Mouse (Mus musculus) neural tube, embryonic 12.5 days (tissue): ENCODE results near the gene Spns3. TPM values are rescaled to one million over a fixed set of nuclear protein-coding genes. Genes with fewer than 3 reads are reported as not detected.

Source experiments
- ATAC-seq: fragments of 200-750 bp; cut with Nextera tagmentation; 2 replicates; pipeline ENCODE4 v1.8.0; 2017; ENCODE audit warnings: low read depth, mild to moderate bottlenecking, moderate TSS enrichment, moderate library complexity; ENCODE audit not compliant: low FRiP score
- H3K27ac ChIP-seq: fragments of 300-500 bp; sonication (generic); 2 replicates; pipeline ENCODE4 v1.5.1; 2016
- H3K27me3 ChIP-seq: fragments of 300-500 bp; sonication (generic); replicated peaks from 2 replicates; pipeline ENCODE4 v1.6.1; 2016; ENCODE audit warnings: mild to moderate bottlenecking
- H3K36me3 ChIP-seq: fragments of 300-500 bp; sonication (generic); 2 replicates; pipeline ENCODE4 v1.6.1; 2016; ENCODE audit warnings: mild to moderate bottlenecking
- H3K4me1 ChIP-seq: fragments of 300-500 bp; sonication (generic); 2 replicates; pipeline ENCODE4 v1.6.1; 2016
- H3K4me2 ChIP-seq: fragments of 300-500 bp; sonication (generic); replicated peaks from 2 replicates; pipeline ENCODE4 v1.6.1; 2016; ENCODE audit warnings: mild to moderate bottlenecking
- H3K4me3 ChIP-seq: fragments of 300-500 bp; sonication (generic); 2 replicates; pipeline ENCODE4 v1.5.1; 2016
- H3K9ac ChIP-seq: fragments of 300-500 bp; sonication (generic); 2 replicates; pipeline ENCODE4 v1.6.1; 2016; ENCODE audit warnings: mild to moderate bottlenecking
- H3K9me3 ChIP-seq: fragments of 300-500 bp; sonication (generic); 2 replicates; pipeline ENCODE4 v1.6.1; 2016; ENCODE audit warnings: mild to moderate bottlenecking
- WGBS: fragments of 180-500 bp; shearing (Covaris S2); methylation state at CpG from one replicate; pipeline ENCODE4 v1.1.7; 2016; 5-methylcytosine and 5-hydroxymethylcytosine counted together
- polyA plus RNA-seq: library from polyadenylated mRNA; unstranded; fragments of >200 nt; fragmentation: Nextera tagmentation; extraction: Ambion mirVana; gene quantifications from 2 replicates; pipeline ENCODE4 v1.2.1, GENCODE M21; 2016

Spns3 gene
- polyA plus RNA-seq, 1 experiment from 2014 or later = not detected

- Histone ChIP-seq H3K4me1 (no peaks in the 10 kb centered on the region), H3K4me2 (no peak overlapping the region), H3K36me3 (no peaks in the 10 kb centered on the region), H3K27ac (no peak overlapping the region), H3K9me3 (no peaks in the 10 kb centered on the region), H3K27me3 (no peaks in the 10 kb centered on the region), H3K9ac (no peak overlapping the region), H3K4me3 (no peak overlapping the region)
- WGBS = 87% methylated on average over 4 of the region's 4 CpGs
- no peak for ATAC-seq
Measured at GRCm38 (mm10) chr11:72526190-72526589, 24.1 kb downstream of the Spns3 start.

GRCm38 (mm10) chr11:72523711-72524110 is 26.6 kb downstream of the Spns3 start:
- Histone ChIP-seq H3K4me2 (no peak overlapping the region), H3K9me3 (no peaks in the 10 kb centered on the region), H3K4me1 (no peaks in the 10 kb centered on the region), H3K9ac (no peak overlapping the region), H3K27me3 (no peaks in the 10 kb centered on the region), H3K4me3 (no peak overlapping the region), H3K36me3 (no peaks in the 10 kb centered on the region), H3K27ac (no peak overlapping the region)
- WGBS = 57% methylated on average over 4 of the region's 4 CpGs
- no peak for ATAC-seq

GRCm38 (mm10) chr11:72522616-72523041 is 27.7 kb downstream of the Spns3 start:
- Histone ChIP-seq H3K4me2 (no peak overlapping the region), H3K27ac (no peak overlapping the region), H3K4me3 (no peak overlapping the region), H3K27me3 (no peaks in the 10 kb centered on the region), H3K9ac (no peak overlapping the region), H3K36me3 (no peaks in the 10 kb centered on the region), H3K4me1 (no peaks in the 10 kb centered on the region), H3K9me3 (no peaks in the 10 kb centered on the region)
- no peak for ATAC-seq
- WGBS = 83% methylated on average over 5 of the region's 5 CpGs

- 81% methylated on average over 5 of the region's 5 CpGs for WGBS
- H3K9me3 ChIP-seq = no peaks in the 10 kb centered on the region
- no peak overlapping the region for H3K4me3 ChIP-seq
- H3K36me3 ChIP-seq = no peaks in the 10 kb centered on the region
- no peaks in the 10 kb centered on the region for H3K4me1 ChIP-seq
- no peaks in the 10 kb centered on the region for H3K27me3 ChIP-seq
- no peak overlapping the region for H3K4me2 ChIP-seq
- no peak for ATAC-seq
- no peak overlapping the region for H3K9ac ChIP-seq
- H3K27ac ChIP-seq = no peak overlapping the region
Measured at GRCm38 (mm10) chr11:72521598-72522541, 28.4 kb downstream of the Spns3 start.

- H3K9me3 ChIP-seq = no peaks in the 10 kb centered on the region
- H3K9ac ChIP-seq = no peak overlapping the region
- 69% methylated on average over 3 of the region's 3 CpGs for WGBS
- H3K4me2 ChIP-seq = no peak overlapping the region
- no peak overlapping the region for H3K4me3 ChIP-seq
- no peaks in the 10 kb centered on the region for H3K27me3 ChIP-seq
- no peaks in the 10 kb centered on the region for H3K36me3 ChIP-seq
- no peaks in the 10 kb centered on the region for H3K4me1 ChIP-seq
- no peak for ATAC-seq
- no peak overlapping the region for H3K27ac ChIP-seq
Measured at GRCm38 (mm10) chr11:72519895-72520294, 30.4 kb downstream of the Spns3 start.

GRCm38 (mm10) chr11:72519189-72519588 is 31.1 kb downstream of the Spns3 start:
- Histone ChIP-seq H3K4me2 (no peak overlapping the region), H3K9ac (no peak overlapping the region), H3K4me3 (no peak overlapping the region), H3K27me3 (no peaks in the 10 kb centered on the region), H3K36me3 (no peaks in the 10 kb centered on the region), H3K4me1 (no peaks in the 10 kb centered on the region), H3K27ac (no peak overlapping the region), H3K9me3 (no peaks in the 10 kb centered on the region)
- ATAC-seq = no peak
- 78% methylated on average over 4 of the region's 4 CpGs for WGBS

GRCm38 (mm10) chr11:72518449-72518848 is 31.9 kb downstream of the Spns3 start:
- no peaks in the 10 kb centered on the region for H3K27me3 ChIP-seq
- no peak overlapping the region for H3K27ac ChIP-seq
- 69% methylated on average over 2 of the region's 2 CpGs for WGBS
- no peak for ATAC-seq
- H3K9ac ChIP-seq = no peak overlapping the region
- H3K36me3 ChIP-seq = no peaks in the 10 kb centered on the region
- no peak overlapping the region for H3K4me3 ChIP-seq
- H3K4me2 ChIP-seq = no peak overlapping the region
- no peaks in the 10 kb centered on the region for H3K4me1 ChIP-seq
- H3K9me3 ChIP-seq = no peaks in the 10 kb centered on the region

GRCm38 (mm10) chr11:72514967-72515366 is 35.3 kb downstream of the Spns3 start:
- H3K9me3 ChIP-seq = no peaks in the 10 kb centered on the region
- no peaks in the 10 kb centered on the region for H3K4me1 ChIP-seq
- no peaks in the 10 kb centered on the region for H3K27me3 ChIP-seq
- H3K27ac ChIP-seq = no peak overlapping the region
- WGBS = 59% methylated on average over 3 of the region's 3 CpGs
- H3K36me3 ChIP-seq = no peaks in the 10 kb centered on the region
- no peak overlapping the region for H3K4me3 ChIP-seq
- no peak for ATAC-seq
- H3K9ac ChIP-seq = no peak overlapping the region
- no peak overlapping the region for H3K4me2 ChIP-seq

GRCm38 (mm10) chr11:72508651-72509050 is 41.7 kb downstream of the Spns3 start:
- 92% methylated on average over 5 of the region's 5 CpGs for whole genome bisulfite sequencing
- Histone ChIP-seq H3K9me3 (no peaks in the 10 kb centered on the region), H3K27me3 (no peaks in the 10 kb centered on the region), H3K27ac (no peak overlapping the region), H3K4me3 (no peak overlapping the region), H3K36me3 (no peaks in the 10 kb centered on the region), H3K4me2 (no peak overlapping the region), H3K9ac (no peak overlapping the region), H3K4me1 (no peaks in the 10 kb centered on the region)
- ATAC-seq = no peak

- Histone ChIP-seq H3K4me2 (no peak overlapping the region), H3K27ac (no peak overlapping the region), H3K36me3 (no peaks in the 10 kb centered on the region), H3K27me3 (no peaks in the 10 kb centered on the region), H3K9me3 (no peaks in the 10 kb centered on the region), H3K4me3 (no peak overlapping the region), H3K4me1 (peaks cover 6% of the 10 kb centered on the region; the same call in 1 of the 2 replicates), H3K9ac (no peak overlapping the region)
- no peak for ATAC-seq
Measured at GRCm38 (mm10) chr11:72507651-72508050, 42.7 kb downstream of the Spns3 start.

GRCm38 (mm10) chr11:72504016-72504797 is 46.1 kb downstream of the Spns3 start:
- no peak for ATAC-seq
- 71% methylated on average over 10 of the region's 10 CpGs for WGBS
- H3K9me3 ChIP-seq = no peaks in the 10 kb centered on the region

GRCm38 (mm10) chr11:72503501-72503921 is 46.8 kb downstream of the Spns3 start:
- Histone ChIP-seq H3K9me3 (no peaks in the 10 kb centered on the region), H3K27me3 (no peaks in the 10 kb centered on the region), H3K4me2 (no peak overlapping the region), H3K4me1 (peaks cover 11% of the 10 kb centered on the region), H3K4me3 (no peak overlapping the region), H3K36me3 (no peaks in the 10 kb centered on the region), H3K9ac (no peak overlapping the region), H3K27ac (no peak overlapping the region)
- ATAC-seq = no peak
- 9% methylated on average over 5 of the region's 5 CpGs for WGBS

More at GRCm38 (mm10) chr11:72504016-72504797, 46.1 kb downstream of the Spns3 start:
- Histone ChIP-seq H3K4me3 (no peak overlapping the region), H3K9ac (no peak overlapping the region), H3K4me2 (no peak overlapping the region), H3K4me1 (peaks cover 11% of the 10 kb centered on the region), H3K36me3 (no peaks in the 10 kb centered on the region), H3K27me3 (no peaks in the 10 kb centered on the region), H3K27ac (no peak overlapping the region)
